Mouse (Mus musculus) liver, embryonic 14.5 days (tissue): ENCODE results near the gene Hopx.

Source experiments
- CTCF ChIP-seq: IDR thresholded peaks from 2 replicates; pipeline ENCODE4 v1.5.1; 2016; ENCODE audit warnings: antibody characterized with exemption, low read depth, control low read depth
- EP300 ChIP-seq: IDR thresholded peaks from 2 replicates; pipeline ENCODE4 v1.6.1; 2016; ENCODE audit warnings: antibody characterized with exemption, low read depth

- no peak for TF ChIP-seq EP300
- no peak for TF ChIP-seq CTCF
Measured at GRCm38 (mm10) chr5:77113773-77114172, 1.1 kb downstream of the Hopx start.
